Mouse (Mus musculus): ENCODE data around the gene Ak4. TPM values are rescaled to one million over a fixed set of nuclear protein-coding genes. Genes with fewer than 3 reads are reported as not detected.
"Not testable (repeated sequence)": the region's sequence is repeated elsewhere in the genome, so short reads cannot be mapped to it uniquely, and the experiment has no call there.

Gene Ak4
- polyA plus RNA-seq, 1 experiment from 2014 or later: 11.9 TPM

GRCm38 (mm10) chr4:101388246-101388645 is 30.8 kb upstream of the Ak4 start:
- no peaks in the 10 kb centered on the region for H3K36me3 ChIP-seq (ENCODE audit: control insufficient read depth, insufficient read depth, low read length)
- H3K4me3 ChIP-seq (ENCODE audit: low read depth, low read length): no peak overlapping the region
- no peaks in the 10 kb centered on the region for H3K27me3 ChIP-seq (ENCODE audit: control insufficient read depth, insufficient read depth, low read length)
- no peaks in the 10 kb centered on the region for H3K9me3 ChIP-seq (ENCODE audit: control insufficient read depth, low read length)
- no peak overlapping the region for H3K27ac ChIP-seq (ENCODE audit: low read depth, low read length)
- DNase-seq (ENCODE audit: low spot score): no peak
- no peak overlapping the region for H3K4me2 ChIP-seq (ENCODE audit: low read depth, low read length, severe bottlenecking)
- no peaks in the 10 kb centered on the region for H3K4me1 ChIP-seq (replicated peaks; ENCODE audit: control insufficient read depth, insufficient read depth, low read length)
- 89% methylated on average over 8 of the region's 8 CpGs for WGBS
- no peak for ATAC-seq (replicated peaks; ENCODE audit: low FRiP score)
- H3K9ac ChIP-seq (ENCODE audit: low read length): no peak overlapping the region

- ATAC-seq (replicated peaks; ENCODE audit: low FRiP score): not testable (repeated sequence)
- WGBS: 77% methylated on average over 6 of the region's 6 CpGs
Measured at GRCm38 (mm10) chr4:101388656-101389055, 30.4 kb upstream of the Ak4 start.

DNA sequence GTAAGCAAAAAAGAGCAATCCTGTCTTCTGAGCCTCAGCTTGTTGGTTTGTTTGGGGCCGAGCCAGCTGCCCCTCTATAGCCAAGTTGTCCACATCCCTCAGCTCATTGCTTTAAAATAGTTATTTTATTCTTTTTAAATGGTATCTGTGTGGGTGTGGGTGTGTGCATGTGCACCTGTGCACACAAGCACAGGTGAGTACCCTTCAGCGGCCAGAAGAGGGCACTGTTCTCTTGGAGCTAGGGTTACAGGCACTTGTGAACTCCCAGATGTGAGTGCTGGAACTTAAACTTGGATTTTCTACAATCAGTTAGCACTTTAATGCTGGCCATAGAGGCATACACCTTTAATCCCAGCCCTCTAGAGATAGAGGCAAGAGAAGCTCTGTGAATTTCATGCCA is 26.8 kb upstream of the Ak4 start:
- ATAC-seq (replicated peaks; ENCODE audit: low FRiP score) (peak; percentile 44; the same call in 1 of the 2 replicates), DNase-seq (ENCODE audit: low spot score) (peak; percentile 56)
- no peak overlapping the region for H3K4me3 ChIP-seq (ENCODE audit: low read depth, low read length)
- WGBS: 49% methylated on average over 2 of the region's 2 CpGs
- H3K9ac ChIP-seq (ENCODE audit: low read length): no peak overlapping the region
- H3K9me3 ChIP-seq (ENCODE audit: control insufficient read depth, low read length): no peaks in the 10 kb centered on the region
- no peak overlapping the region for H3K4me2 ChIP-seq (ENCODE audit: low read depth, low read length, severe bottlenecking)
- no peaks in the 10 kb centered on the region for H3K27me3 ChIP-seq (ENCODE audit: control insufficient read depth, insufficient read depth, low read length)
- no peaks in the 10 kb centered on the region for H3K4me1 ChIP-seq (replicated peaks; ENCODE audit: control insufficient read depth, insufficient read depth, low read length)
- H3K27ac ChIP-seq (ENCODE audit: low read depth, low read length): no peak overlapping the region
- H3K36me3 ChIP-seq (ENCODE audit: control insufficient read depth, insufficient read depth, low read length): no peaks in the 10 kb centered on the region

More at GRCm38 (mm10) chr4:101388656-101389055, 30.4 kb upstream of the Ak4 start:
- H3K27me3 ChIP-seq (ENCODE audit: control insufficient read depth, insufficient read depth, low read length); H3K4me1 ChIP-seq (replicated peaks; ENCODE audit: control insufficient read depth, insufficient read depth, low read length); H3K9me3 ChIP-seq (ENCODE audit: control insufficient read depth, low read length); H3K9ac ChIP-seq (ENCODE audit: low read length); H3K27ac ChIP-seq (ENCODE audit: low read depth, low read length); DNase-seq (ENCODE audit: low spot score); H3K4me2 ChIP-seq (ENCODE audit: low read depth, low read length, severe bottlenecking); H3K4me3 ChIP-seq (ENCODE audit: low read depth, low read length); H3K36me3 ChIP-seq (ENCODE audit: control insufficient read depth, insufficient read depth, low read length): not testable (repeated sequence)

DNA sequence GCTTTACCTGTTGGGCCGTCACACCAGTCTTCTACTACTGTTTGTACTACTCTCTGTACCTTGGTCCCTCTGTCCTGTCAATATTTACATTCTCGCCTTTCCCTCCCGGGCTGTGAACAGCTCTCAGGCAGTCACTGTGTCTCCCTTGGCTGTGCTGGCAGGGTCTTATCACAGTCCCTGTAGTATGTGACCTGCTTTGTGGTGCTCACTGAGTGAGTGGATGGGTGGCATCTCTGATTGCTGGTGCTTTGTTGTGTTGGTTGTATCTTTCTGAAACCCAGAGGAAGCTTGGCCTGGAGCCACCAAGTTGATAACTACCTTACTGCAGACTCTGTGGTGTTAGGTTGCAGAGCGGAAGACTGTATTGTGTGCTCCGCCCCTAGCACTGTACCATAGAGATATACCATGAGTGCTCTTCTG is 25.8 kb upstream of the Ak4 start:
- Histone ChIP-seq H3K36me3 (ENCODE audit: control insufficient read depth, insufficient read depth, low read length) (no peaks in the 10 kb centered on the region), H3K27ac (ENCODE audit: low read depth, low read length) (no peak overlapping the region), H3K4me2 (ENCODE audit: low read depth, low read length, severe bottlenecking) (no peak overlapping the region), H3K9ac (ENCODE audit: low read length) (no peak overlapping the region), H3K9me3 (ENCODE audit: control insufficient read depth, low read length) (no peaks in the 10 kb centered on the region), H3K4me1 (replicated peaks; ENCODE audit: control insufficient read depth, insufficient read depth, low read length) (no peaks in the 10 kb centered on the region), H3K4me3 (ENCODE audit: low read depth, low read length) (no peak overlapping the region), H3K27me3 (ENCODE audit: control insufficient read depth, insufficient read depth, low read length) (no peaks in the 10 kb centered on the region)
- ATAC-seq (replicated peaks; ENCODE audit: low FRiP score) (no peak), DNase-seq (ENCODE audit: low spot score) (no peak)
- 91% methylated on average over 5 of the region's 5 CpGs for WGBS

DNA sequence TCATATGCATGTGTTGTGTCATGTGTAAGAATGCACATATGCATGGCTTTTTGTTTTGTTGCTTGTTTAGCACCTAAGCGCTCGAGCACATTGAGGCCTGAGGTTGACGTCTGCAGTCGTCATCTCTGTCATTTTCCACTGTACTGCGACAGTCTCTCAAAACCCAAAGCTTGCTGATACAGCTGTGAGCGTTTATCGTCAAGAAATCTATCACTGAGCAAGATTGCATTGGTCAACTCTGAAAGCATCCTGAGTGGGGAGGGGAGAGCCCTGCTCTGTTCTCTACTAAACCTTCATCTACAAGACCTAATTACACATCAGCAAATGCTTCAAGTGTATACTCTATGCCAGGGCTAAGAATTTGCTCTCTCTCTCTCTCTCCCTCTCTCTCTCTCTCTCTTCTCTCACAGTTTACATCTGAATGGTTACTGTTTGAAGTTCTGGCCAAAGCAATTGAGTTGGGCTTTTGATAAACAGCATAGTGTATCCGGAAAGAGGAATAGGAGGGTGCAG is 24.0 kb upstream of the Ak4 start:
- Histone ChIP-seq H3K27ac (ENCODE audit: low read depth, low read length) (no peak overlapping the region), H3K9ac (ENCODE audit: low read length) (no peak overlapping the region), H3K9me3 (ENCODE audit: control insufficient read depth, low read length) (no peaks in the 10 kb centered on the region), H3K36me3 (ENCODE audit: control insufficient read depth, insufficient read depth, low read length) (no peaks in the 10 kb centered on the region), H3K4me3 (ENCODE audit: low read depth, low read length) (no peak overlapping the region), H3K4me1 (replicated peaks; ENCODE audit: control insufficient read depth, insufficient read depth, low read length) (no peaks in the 10 kb centered on the region), H3K4me2 (ENCODE audit: low read depth, low read length, severe bottlenecking) (no peak overlapping the region), H3K27me3 (ENCODE audit: control insufficient read depth, insufficient read depth, low read length) (no peaks in the 10 kb centered on the region)
- no peak for ATAC-seq (replicated peaks; ENCODE audit: low FRiP score)
- DNase-seq (ENCODE audit: low spot score): no peak
- WGBS: 93% methylated on average over 8 of the region's 8 CpGs

DNA sequence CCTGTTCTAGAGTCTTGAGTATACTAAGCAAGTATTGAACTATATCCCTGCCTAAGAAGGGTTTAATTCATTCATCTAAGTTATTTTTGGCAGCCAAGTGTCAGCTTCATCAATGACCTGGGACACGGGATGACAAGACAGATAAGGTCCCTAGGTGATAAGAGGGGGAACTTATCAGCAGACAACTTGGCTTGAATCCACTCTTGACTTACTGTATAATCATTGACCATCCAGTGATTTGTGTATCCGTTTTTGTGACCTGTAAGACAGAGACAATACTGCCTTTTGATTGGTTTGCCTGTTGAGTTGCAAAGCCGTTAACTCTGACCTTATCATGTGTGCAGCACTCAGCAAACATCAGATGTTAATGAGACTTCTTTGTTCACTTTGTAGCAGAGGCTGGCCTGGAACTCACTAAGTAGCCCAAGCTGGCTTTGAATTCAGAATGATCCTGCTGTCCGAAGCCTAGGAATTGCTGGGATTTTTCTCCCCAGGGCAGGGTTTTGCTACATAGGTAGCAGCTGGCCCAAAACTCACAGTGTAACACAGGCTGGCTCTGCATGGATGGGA is 19.0 kb upstream of the Ak4 start:
- no peak overlapping the region for H3K9ac ChIP-seq (ENCODE audit: low read length)
- H3K27ac ChIP-seq (ENCODE audit: low read depth, low read length): no peak overlapping the region
- no peaks in the 10 kb centered on the region for H3K36me3 ChIP-seq (ENCODE audit: control insufficient read depth, insufficient read depth, low read length)
- DNase-seq (ENCODE audit: low spot score): no peak
- H3K4me1 ChIP-seq (replicated peaks; ENCODE audit: control insufficient read depth, insufficient read depth, low read length): no peaks in the 10 kb centered on the region
- 83% methylated on average over 4 of the region's 4 CpGs for WGBS
- H3K27me3 ChIP-seq (ENCODE audit: control insufficient read depth, insufficient read depth, low read length): no peaks in the 10 kb centered on the region
- no peak overlapping the region for H3K4me3 ChIP-seq (ENCODE audit: low read depth, low read length)
- no peak for ATAC-seq (replicated peaks; ENCODE audit: low FRiP score)
- H3K9me3 ChIP-seq (ENCODE audit: control insufficient read depth, low read length): no peaks in the 10 kb centered on the region
- H3K4me2 ChIP-seq (ENCODE audit: low read depth, low read length, severe bottlenecking): no peak overlapping the region

DNA sequence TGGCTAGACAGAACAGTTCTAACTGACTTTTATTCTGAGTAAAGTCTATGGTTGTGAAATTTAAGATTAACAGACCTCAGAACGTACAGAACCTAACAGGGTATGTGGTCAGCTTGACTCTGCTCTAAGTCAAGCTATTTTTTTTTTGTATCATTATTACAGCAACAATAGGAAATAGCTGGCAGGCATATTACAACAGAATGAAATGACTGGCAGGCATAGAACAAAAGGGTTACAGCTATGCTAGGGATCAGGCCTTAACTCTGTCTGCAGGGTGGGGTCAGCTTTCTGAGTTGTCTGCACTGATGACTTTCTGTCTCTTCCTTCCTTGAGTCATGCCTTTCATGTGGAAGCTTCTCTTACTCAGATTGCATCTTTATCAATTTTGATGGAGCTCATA is 17.1 kb upstream of the Ak4 start:
- Histone ChIP-seq H3K9ac (ENCODE audit: low read length) (no peak overlapping the region), H3K9me3 (ENCODE audit: control insufficient read depth, low read length) (no peaks in the 10 kb centered on the region), H3K4me1 (replicated peaks; ENCODE audit: control insufficient read depth, insufficient read depth, low read length) (no peaks in the 10 kb centered on the region), H3K27ac (ENCODE audit: low read depth, low read length) (no peak overlapping the region), H3K4me3 (ENCODE audit: low read depth, low read length) (no peak overlapping the region), H3K27me3 (ENCODE audit: control insufficient read depth, insufficient read depth, low read length) (no peaks in the 10 kb centered on the region), H3K36me3 (ENCODE audit: control insufficient read depth, insufficient read depth, low read length) (no peaks in the 10 kb centered on the region), H3K4me2 (ENCODE audit: low read depth, low read length, severe bottlenecking) (no peak overlapping the region)
- 87% methylated on average over 1 of the region's 1 CpGs for WGBS
- no peak for ATAC-seq (replicated peaks; ENCODE audit: low FRiP score)
- no peak for DNase-seq (ENCODE audit: low spot score)

DNA sequence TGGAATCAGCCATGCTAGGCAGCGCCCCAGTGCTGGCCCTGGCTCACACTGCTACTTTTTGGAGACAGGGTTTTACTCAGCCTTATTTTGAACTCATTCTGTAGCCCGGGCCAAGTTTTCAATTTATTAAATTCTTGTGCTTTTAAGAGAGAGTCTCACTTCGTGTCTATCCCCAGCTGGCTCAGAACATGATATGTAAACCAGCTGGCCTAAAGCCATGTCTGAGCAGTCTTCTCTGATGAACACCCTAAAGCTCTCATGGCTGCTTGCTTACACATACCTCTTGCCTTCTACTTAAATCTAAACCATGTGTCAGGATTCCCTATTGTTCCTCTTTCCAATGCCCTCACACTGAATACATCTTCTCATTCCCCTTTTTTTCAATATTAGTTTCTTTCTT is 14.2 kb upstream of the Ak4 start:
- no peak for DNase-seq (ENCODE audit: low spot score)
- Histone ChIP-seq H3K36me3 (ENCODE audit: control insufficient read depth, insufficient read depth, low read length) (no peaks in the 10 kb centered on the region), H3K9ac (ENCODE audit: low read length) (no peak overlapping the region), H3K27ac (ENCODE audit: low read depth, low read length) (no peak overlapping the region), H3K27me3 (ENCODE audit: control insufficient read depth, insufficient read depth, low read length) (no peaks in the 10 kb centered on the region), H3K4me3 (ENCODE audit: low read depth, low read length) (no peak overlapping the region), H3K4me2 (ENCODE audit: low read depth, low read length, severe bottlenecking) (no peak overlapping the region), H3K4me1 (replicated peaks; ENCODE audit: control insufficient read depth, insufficient read depth, low read length) (no peaks in the 10 kb centered on the region), H3K9me3 (ENCODE audit: control insufficient read depth, low read length) (no peaks in the 10 kb centered on the region)
- 83% methylated on average over 3 of the region's 3 CpGs for WGBS
- no peak for ATAC-seq (replicated peaks; ENCODE audit: low FRiP score)
